Mouse (Mus musculus) heart, adult 18-20 months (tissue): ENCODE measurements around the gene Gm28897. TPM values are rescaled to one million over a fixed set of nuclear protein-coding genes. Genes with fewer than 3 reads are reported as not detected.
"Not testable (repeated sequence)": the region's sequence is repeated elsewhere in the genome, so short reads cannot be mapped to it uniquely, and the experiment has no call there.

Experiments used
- DNase-seq, 2 experiments: peaks; one replicate each; pipeline ENCODE4 v3.0.0; 2021 to 2022; ENCODE audit warnings: mixed read lengths in 1 of 2
- long read RNA-seq, 2 experiments: library from polyadenylated mRNA; stranded (forward); transcript quantifications; one replicate each; pipeline ENCODE4 v2.0.0; 2021
- total RNA-seq, 2 experiments: library from RNA; stranded (reverse); gene quantifications; 2 replicates each; pipeline ENCODE4 v1.2.3; 2021

Gene Gm28897
- total RNA-seq = not detected
- long read RNA-seq, experiment 1 = 0 reads
- long read RNA-seq, experiment 2 = 0 reads

- DNase-seq = not testable (repeated sequence)
Observed at GRCm38 (mm10) chrY:80926695-80927094, at the start of gene Gm28897. Gene Gm28897, plus strand, starts transcription at chrY:80926995.
